Mouse (Mus musculus) liver, embryonic 14.5 days (tissue): ENCODE measurements at regions not wholly inside any gene's neighbourhood (a gene's known extent, or its start where the extent isn't known, plus 50 kb on each side); places are given as distances from the start of the nearest gene placed in this dataset.

Experiments
- CTCF ChIP-seq: IDR thresholded peaks from 2 replicates; pipeline ENCODE4 v1.5.1; 2016; ENCODE audit warnings: antibody characterized with exemption, low read depth, control low read depth
- EP300 ChIP-seq: IDR thresholded peaks from 2 replicates; pipeline ENCODE4 v1.6.1; 2016; ENCODE audit warnings: antibody characterized with exemption, low read depth

- TF ChIP-seq CTCF, result no peak
- no peak for TF ChIP-seq EP300
Measured at GRCm38 (mm10) chr8:30151181-30151844, 2703.8 kb downstream of the Poteg start.
